16 mouse cellular contexts compared by ENCODE assay signal in genomic region chr6:125129710-125130402, GRCm38 (mm10). TPM values are rescaled to one million over a fixed set of nuclear protein-coding genes. Genes with fewer than 3 reads are reported as not detected.
DNase-seq lines count a peak whose midpoint lies in the region; TF ChIP-seq lines count a peak whose summit lies in the region.
"Had no signal": no experiment of that assay in that cellular context is flagged by ENCODE, and none has a peak within 500 bp of the region (broad histone marks: within the 10 kb centered on the region; RNA-seq: fewer than 3 reads in every experiment).

No protein-coding gene starts in this region.

- H3K9me3 ChIP-seq in embryonic facial prominence, embryonic 10.5 days = no peaks in the 10 kb centered on the region

- peak overlapping the region; percentile 65 for H3K27ac ChIP-seq in thymus, adult 2 months (ENCODE audit: control insufficient read depth, insufficient read depth, low read length)
- H3K27ac ChIP-seq in embryonic facial prominence, embryonic 10.5 days (replicated peaks) = no peak overlapping the region

- no peak overlapping the region for H3K4me3 ChIP-seq in thymus, adult 2 months (ENCODE audit: control insufficient read depth, insufficient read depth, low read length)
- peak overlapping the region; percentile 16 for H3K4me3 ChIP-seq in embryonic facial prominence, embryonic 10.5 days

- H3K4me1 ChIP-seq in thymus, adult 2 months (replicated peaks; ENCODE audit: control insufficient read depth, insufficient read depth, low read length) = peaks cover 13% of the 10 kb centered on the region
- H3K4me1 ChIP-seq in embryonic facial prominence, embryonic 10.5 days = peaks cover 19% of the 10 kb centered on the region

- H3K36me3 ChIP-seq in thymus, adult 2 months (ENCODE audit: control insufficient read depth, insufficient read depth, low read length) = peaks cover 32% of the 10 kb centered on the region
- H3K36me3 ChIP-seq in embryonic facial prominence, embryonic 10.5 days (replicated peaks) = peaks cover 82% of the 10 kb centered on the region

- no peaks in the 10 kb centered on the region for H3K27me3 ChIP-seq in thymus, adult 2 months (ENCODE audit: control insufficient read depth, insufficient read depth, low read length)
- H3K27me3 ChIP-seq in embryonic facial prominence, embryonic 10.5 days (replicated peaks; ENCODE audit: low read depth, poor library complexity, severe bottlenecking) = no peaks in the 10 kb centered on the region
- H3K27me3 ChIP-seq: Patski had no signal

- TF ChIP-seq CTCF in thymus, adult 2 months (IDR thresholded peaks at IDR 0.05; ENCODE audit: borderline replicate concordance, control insufficient read depth, extremely low read depth, insufficient read depth, low read length, poor library complexity) = no peak

- TF ChIP-seq POLR2A in thymus, adult 2 months (IDR thresholded peaks at IDR 0.05; ENCODE audit: control insufficient read depth, extremely low read depth, insufficient read depth, low read length, poor library complexity) = no peak

- 67% methylated on average over 20 of the region's 20 CpGs for WGBS in thymus, adult 2 months
- WGBS in embryonic facial prominence, embryonic 10.5 days = 89% methylated on average over 20 of the region's 20 CpGs

- peak; percentile 39 for DNase-seq in kidney, postnatal 10 days
- no peak for DNase-seq in kidney, adult 18-20 months
- peak; percentile 38 for DNase-seq in thymus, adult 2 months
- no peak for DNase-seq in thymus, postnatal 10 days (ENCODE audit: low spot score in 2 of 2)
- DNase-seq in embryonic facial prominence, embryonic 10.5 days (ENCODE audit: low spot score) = no peak
- no peak for DNase-seq in frontal cortex, postnatal 25 days (ENCODE audit: low spot score in 2 of 2)
- DNase-seq in embryo, embryonic 10.5 days (ENCODE audit: low spot score) = no peak
- DNase-seq: cerebellum, adult 9-10 months; gastrocnemius, postnatal 14 days; heart, postnatal 4 days; kidney, adult 8-10 months; layer of hippocampus, adult 9-11 months; liver; lung, adult 2 months; lung, postnatal 36 days had no signal

RNA-seq across cellular contexts. Expression of gene Nop2, which starts 1.9 kb away (rescaled TPM):
- polyA plus RNA-seq in thymus, adult 2 months (2012; rRNA removed) = 26.4 and 28.6 TPM in 2 replicates
- 94.1 and 99.4 TPM in 2 replicates for polyA plus RNA-seq in embryonic facial prominence, embryonic 10.5 days (2016; fragmentation: Nextera tagmentation; extraction: Ambion mirVana)

RNA-seq across cellular contexts. Expression of gene Iffo1, which starts 15.2 kb away (rescaled TPM):
- 90.4 and 94.6 TPM in 2 replicates for polyA plus RNA-seq in thymus, adult 2 months (2012; rRNA removed)
- 11.0 and 11.1 TPM in 2 replicates for polyA plus RNA-seq in embryonic facial prominence, embryonic 10.5 days (2016; fragmentation: Nextera tagmentation; extraction: Ambion mirVana)

RNA-seq across cellular contexts. Expression of gene Chd4, which starts 34.1 kb away (rescaled TPM):
- 127 and 211 TPM in 2 replicates for polyA plus RNA-seq in thymus, adult 2 months (2012; rRNA removed)
- 102 and 105 TPM in 2 replicates for polyA plus RNA-seq in embryonic facial prominence, embryonic 10.5 days (2016; fragmentation: Nextera tagmentation; extraction: Ambion mirVana)

RNA-seq across cellular contexts. Expression of gene Gapdh, which starts 36.4 kb away (rescaled TPM):
- 3,688 and 4,326 TPM in 2 replicates for polyA plus RNA-seq in thymus, adult 2 months (2012; rRNA removed)
- 2,731 and 2,955 TPM in 2 replicates for polyA plus RNA-seq in embryonic facial prominence, embryonic 10.5 days (2016; fragmentation: Nextera tagmentation; extraction: Ambion mirVana)

Comparison
In these comparisons a context has a peak if more than half of its experiments do, and no peak if none do; other contexts are left out.
1. DNase-seq: peak in kidney, postnatal 10 days (single experiment) and thymus, adult 2 months (single experiment); none in kidney, adult 18-20 months (single experiment), thymus, postnatal 10 days (0 of 2), embryonic facial prominence, embryonic 10.5 days (single experiment), frontal cortex, postnatal 25 days (0 of 2) and embryo, embryonic 10.5 days (single experiment).